Mouse (Mus musculus) retina, adult 2 months (tissue): Measurements from ENCODE around the gene Crim1.

ENCODE experiments used
- DNase-seq: peaks from one replicate; pipeline ENCODE4 v3.0.0-alpha.2; 2012; ENCODE audit warnings: low read depth, low spot score

The Crim1 gene

GRCm38 (mm10) chr17:78374756-78375155 lies 174.7 kb downstream of the Crim1 start:
- no peak for DNase-seq

GRCm38 (mm10) chr17:78376587-78376986 lies 176.5 kb downstream of the Crim1 start:
- no peak for DNase-seq

- DNase-seq = no peak
Measured at GRCm38 (mm10) chr17:78379079-78379729, 179.2 kb downstream of the Crim1 start.

GRCm38 (mm10) chr17:78379730-78380245 lies 179.7 kb downstream of the Crim1 start:
- no peak for DNase-seq

DNA sequence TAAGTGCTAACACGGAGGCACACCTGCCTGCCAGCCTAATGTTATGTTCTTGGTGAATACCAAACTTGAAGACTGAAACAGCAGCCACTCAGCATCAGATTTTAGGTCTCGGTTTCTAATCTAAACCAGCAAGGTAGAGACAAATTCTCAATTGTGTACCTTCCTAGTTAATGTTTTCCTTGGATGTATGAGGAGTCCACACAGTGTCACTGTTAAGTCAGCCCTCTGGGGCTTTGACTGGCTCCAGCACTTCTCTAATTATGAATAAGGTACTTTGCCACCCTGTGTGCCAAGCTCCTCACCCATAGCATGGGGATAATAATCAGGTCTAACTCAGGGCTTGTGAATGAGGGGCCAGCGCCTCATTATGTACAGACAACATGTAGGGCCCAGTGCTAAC lies 182.3 kb downstream of the Crim1 start:
- DNase-seq = no peak

- no peak for DNase-seq
Measured at GRCm38 (mm10) chr17:78387665-78388064, 187.6 kb downstream of the Crim1 start.

- DNase-seq = no peak
Measured at GRCm38 (mm10) chr17:78388101-78388847, 188.2 kb downstream of the Crim1 start.

GRCm38 (mm10) chr17:78389573-78389972 lies 189.5 kb downstream of the Crim1 start:
- no peak for DNase-seq

GRCm38 (mm10) chr17:78392401-78393087 lies 192.5 kb downstream of the Crim1 start:
- no peak for DNase-seq

DNA sequence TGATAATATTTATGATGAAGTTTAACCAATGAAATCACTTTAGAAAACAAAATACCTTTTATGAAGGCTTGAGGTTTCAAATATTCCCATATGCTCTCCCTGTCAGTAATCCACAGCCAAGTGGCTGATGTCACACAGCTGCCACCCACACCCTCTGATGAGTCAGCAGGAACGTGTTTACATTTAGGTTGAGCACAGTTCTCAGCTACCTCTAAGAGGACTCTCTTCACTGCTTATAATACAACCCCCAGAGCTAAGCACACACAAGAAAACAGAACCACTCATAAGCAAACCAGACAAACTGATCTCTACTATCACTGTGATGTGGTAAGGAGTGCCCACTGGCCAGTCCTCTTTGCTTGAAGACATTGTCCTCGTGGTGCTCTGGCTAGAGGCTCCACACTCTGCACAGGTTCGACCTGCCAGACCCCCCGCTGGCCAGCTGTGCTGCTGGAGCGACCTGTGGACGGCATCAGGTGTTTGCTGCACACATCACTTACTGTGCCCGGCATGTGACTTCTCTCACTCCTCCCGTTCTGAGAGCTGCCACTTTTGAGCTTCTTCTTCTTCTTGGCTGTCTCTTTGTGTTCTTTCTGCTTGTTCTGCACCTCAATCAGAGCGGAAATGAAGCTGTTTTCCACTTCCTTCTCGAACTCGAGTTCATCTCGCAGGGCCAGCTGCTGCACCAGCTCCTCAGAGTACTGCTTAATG lies 200.2 kb downstream of the Crim1 start:
- no peak for DNase-seq

DNA sequence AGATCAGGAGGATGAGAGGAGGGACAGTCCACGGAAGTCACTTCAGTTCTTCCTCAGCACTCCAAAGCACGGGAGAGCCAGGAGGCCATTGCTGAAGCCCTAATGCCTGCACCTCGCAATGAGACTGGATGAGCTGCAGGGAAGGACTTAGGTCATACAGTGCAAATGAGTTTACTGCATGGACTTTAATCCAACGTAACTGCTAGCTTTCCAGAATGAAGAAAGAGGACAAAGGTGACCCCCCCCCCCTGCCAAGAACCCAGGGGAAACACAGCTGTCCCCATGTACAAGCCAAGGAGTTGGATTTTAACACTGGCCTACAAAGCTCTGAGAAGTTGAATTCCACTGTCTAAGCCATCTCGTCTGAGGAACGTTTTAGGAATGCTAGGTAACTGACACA lies 201.3 kb downstream of the Crim1 start:
- DNase-seq = no peak

GRCm38 (mm10) chr17:78401713-78402112 lies 201.7 kb downstream of the Crim1 start:
- no peak for DNase-seq

DNA sequence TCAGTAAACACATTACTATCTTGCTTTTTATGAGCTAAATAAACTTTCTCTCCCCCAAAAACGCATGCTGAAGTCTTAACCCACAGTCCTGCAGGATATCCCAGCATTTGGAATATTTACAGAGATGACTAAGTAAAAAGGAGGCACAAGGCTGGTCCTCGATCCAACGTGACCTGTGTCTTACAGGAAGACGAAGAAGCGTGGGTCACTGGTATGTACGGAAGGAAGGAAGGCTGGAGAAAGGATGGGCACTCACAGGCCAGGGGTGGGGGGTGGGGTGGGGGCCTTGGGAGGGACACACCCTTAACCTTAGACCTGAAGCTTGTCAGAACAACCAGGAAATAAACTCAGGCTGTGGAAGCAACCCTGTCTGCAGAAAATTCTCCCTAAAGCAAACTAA lies 202.1 kb downstream of the Crim1 start:
- DNase-seq = no peak

DNA sequence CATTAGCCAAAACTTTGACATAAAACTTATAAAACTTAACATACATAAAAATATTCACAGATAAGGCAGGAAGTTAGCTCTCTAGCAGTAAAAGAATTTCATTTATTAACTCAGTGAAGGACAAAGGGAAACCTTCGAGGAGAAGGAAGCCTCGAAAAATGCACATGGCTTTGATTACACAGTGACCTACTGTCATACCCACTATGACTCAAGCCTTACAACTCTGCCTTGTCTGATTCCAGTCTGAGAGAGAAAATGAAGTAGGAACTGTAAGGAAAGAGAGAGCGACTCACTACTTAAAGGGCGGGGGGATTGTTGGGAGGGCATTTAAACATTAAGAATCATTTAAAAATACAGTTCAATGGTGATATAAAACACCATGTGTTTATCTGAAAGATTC lies 203.2 kb downstream of the Crim1 start:
- no peak for DNase-seq

GRCm38 (mm10) chr17:78403804-78404203 lies 203.8 kb downstream of the Crim1 start:
- DNase-seq = no peak

DNA sequence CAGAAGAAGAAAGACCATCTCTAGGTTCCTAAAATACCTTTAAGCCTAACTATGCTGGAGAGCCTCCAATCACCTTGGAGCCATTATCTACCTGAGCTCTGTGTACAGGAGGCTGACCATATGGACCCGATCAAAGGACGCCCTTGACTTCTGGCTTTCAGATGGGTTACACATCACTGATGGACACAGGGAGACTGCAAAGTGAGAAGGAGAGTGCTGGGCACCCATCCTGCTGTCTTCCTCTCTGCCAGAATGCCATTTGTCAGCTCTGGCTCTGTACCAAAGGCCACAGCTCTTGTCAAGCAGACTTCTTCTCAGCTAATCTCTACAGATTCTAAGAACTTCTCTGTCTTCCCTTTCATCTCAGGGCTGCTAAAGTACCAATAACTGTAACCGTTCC lies 205.3 kb downstream of the Crim1 start:
- no peak for DNase-seq

GRCm38 (mm10) chr17:78406854-78407253 lies 206.8 kb downstream of the Crim1 start:
- DNase-seq = no peak

DNA sequence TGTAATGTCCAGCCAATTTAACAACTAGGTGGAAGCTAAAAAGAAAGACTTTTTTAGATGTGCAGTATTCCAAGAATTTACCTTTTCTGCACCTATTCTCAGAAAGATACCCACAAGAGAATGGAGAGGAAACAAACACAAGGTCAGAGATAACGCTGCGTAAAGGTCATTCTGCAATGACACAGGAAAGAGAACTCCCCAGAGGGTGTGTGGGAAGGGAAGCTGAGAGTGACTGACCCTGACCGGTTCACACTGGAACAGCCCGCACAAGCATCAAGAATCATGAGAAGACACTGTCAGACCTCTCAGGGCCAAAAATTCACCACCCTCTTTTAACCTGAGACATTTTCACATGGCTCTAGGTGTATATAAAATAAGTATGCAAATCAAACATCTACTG lies 207.5 kb downstream of the Crim1 start:
- DNase-seq = no peak

DNA sequence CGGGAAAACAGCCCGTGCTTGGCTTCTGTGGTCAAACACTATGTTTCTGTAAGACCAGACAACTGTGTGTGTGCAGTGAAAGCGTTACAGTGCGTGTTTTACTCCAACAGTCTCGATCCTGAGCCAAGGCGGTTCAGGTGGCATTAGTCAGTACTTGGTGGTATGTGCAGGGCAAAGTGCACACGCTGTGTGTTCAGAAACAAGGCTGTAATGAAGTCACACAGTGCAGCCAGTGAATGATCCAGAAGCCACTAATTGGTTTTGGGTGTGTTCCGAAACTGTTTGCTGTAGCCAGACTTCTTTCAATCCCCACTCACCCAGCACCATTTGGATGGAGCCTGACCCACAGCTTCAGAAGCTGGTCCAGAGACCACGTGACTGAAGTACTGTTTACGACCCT lies 208.3 kb downstream of the Crim1 start:
- DNase-seq = no peak

- DNase-seq = no peak
Measured at GRCm38 (mm10) chr17:78409900-78410299, 209.9 kb downstream of the Crim1 start.

DNA sequence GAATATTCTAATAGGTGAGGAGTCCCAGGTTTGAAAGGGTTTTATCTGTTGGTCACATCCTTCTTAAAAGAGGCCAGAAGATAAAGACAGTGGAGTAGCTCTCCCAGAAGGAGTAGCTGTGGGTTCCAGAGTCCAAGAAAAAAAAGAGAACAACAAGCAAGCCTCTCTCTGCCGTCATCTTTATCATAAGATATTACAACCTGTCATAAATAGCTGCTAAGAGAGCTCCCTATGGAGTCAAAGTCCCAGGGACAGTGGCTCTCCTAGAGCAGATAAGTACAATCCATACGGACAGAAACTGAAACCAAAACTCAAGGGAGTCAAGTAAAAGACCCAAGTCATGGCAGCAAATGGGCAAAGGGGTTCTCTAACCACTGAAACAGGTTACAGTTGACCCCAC lies 215.2 kb downstream of the Crim1 start:
- no peak for DNase-seq
